Mouse (Mus musculus) liver, adult 2 months (tissue): ENCODE measurements around the gene Meis3. TPM values are rescaled to one million over a fixed set of nuclear protein-coding genes. Genes with fewer than 3 reads are reported as not detected.
A peak's percentile ranks its signal among the peaks of the same experiment; 100 is the strongest.

Experiments
- DNase-seq: peaks from one replicate; pipeline ENCODE4 v3.0.0-alpha.2; 2011; ENCODE audit warnings: low read depth, low spot score; ENCODE audit errors: extremely low read depth
- H3K27ac ChIP-seq: fragments of 200-500 bp; replicated peaks from 2 replicates; pipeline ENCODE4 v1.5.1; 2012; ENCODE audit warnings: low read depth, mild to moderate bottlenecking, control low read depth, inconsistent platforms, low read length; ENCODE audit not compliant: insufficient read depth
- H3K27me3 ChIP-seq: fragments of 200-500 bp; 2 replicates; pipeline ENCODE4 v1.6.1; 2012; ENCODE audit warnings: mild to moderate bottlenecking, moderate library complexity, low read length, inconsistent platforms; ENCODE audit not compliant: control insufficient read depth, insufficient read depth
- H3K36me3 ChIP-seq: fragments of 200-500 bp; 2 replicates; pipeline ENCODE4 v1.6.1; 2012; ENCODE audit warnings: low read length, inconsistent platforms; ENCODE audit not compliant: control insufficient read depth, insufficient read depth
- H3K4me1 ChIP-seq: fragments of 200-500 bp; 2 replicates; pipeline ENCODE4 v1.6.1; 2011; ENCODE audit warnings: low read length; ENCODE audit not compliant: control insufficient read depth, insufficient read depth
- H3K4me3 ChIP-seq: fragments of 200-500 bp; 2 replicates; pipeline ENCODE4 v1.5.1; 2011; ENCODE audit warnings: low read depth, mild to moderate bottlenecking, control low read depth, low read length, moderate library complexity; ENCODE audit not compliant: insufficient read depth
- H3K79me2 ChIP-seq: fragments of 200-500 bp; 2 replicates; pipeline ENCODE4 v1.6.1; 2012; ENCODE audit warnings: inconsistent platforms, mild to moderate bottlenecking, low read length, moderate library complexity; ENCODE audit not compliant: control insufficient read depth, insufficient read depth
- H3K9ac ChIP-seq: fragments of 200-500 bp; 2 replicates; pipeline ENCODE4 v1.6.1; 2012; ENCODE audit warnings: low read depth, mild to moderate bottlenecking, control low read depth, inconsistent platforms, low read length
- CTCF ChIP-seq: fragments of 200-500 bp; IDR thresholded peaks from 2 replicates; pipeline ENCODE4 v1.5.1; 2011; ENCODE audit warnings: low read depth, low read length, control low read depth
- POLR2A ChIP-seq: fragments of 200-500 bp; IDR thresholded peaks from 2 replicates; pipeline ENCODE4 v1.6.1; 2011; ENCODE audit warnings: low read length, control low read depth; ENCODE audit not compliant: insufficient read depth; ENCODE audit errors: extremely low read depth
- WGBS: fragments of 180-500 bp; shearing (Covaris S2); methylation state at CpG from one replicate; pipeline ENCODE4 v1.1.7; 2018; 5-methylcytosine and 5-hydroxymethylcytosine counted together
- polyA plus RNA-seq: library from polyadenylated mRNA; depleted of rRNA; stranded (reverse); fragments of >200 nt; gene quantifications from 2 replicates; pipeline ENCODE4 v1.2.3, GENCODE M21; 2012
- total RNA-seq: library from RNA; depleted of rRNA; stranded (reverse); fragments of >200 nt; gene quantifications from 2 replicates; pipeline ENCODE4 v1.2.3, GENCODE M21; 2014

Meis3 gene
- total and polyA plus RNA-seq, 2 experiments = 0.46 to 2.0 TPM

DNA sequence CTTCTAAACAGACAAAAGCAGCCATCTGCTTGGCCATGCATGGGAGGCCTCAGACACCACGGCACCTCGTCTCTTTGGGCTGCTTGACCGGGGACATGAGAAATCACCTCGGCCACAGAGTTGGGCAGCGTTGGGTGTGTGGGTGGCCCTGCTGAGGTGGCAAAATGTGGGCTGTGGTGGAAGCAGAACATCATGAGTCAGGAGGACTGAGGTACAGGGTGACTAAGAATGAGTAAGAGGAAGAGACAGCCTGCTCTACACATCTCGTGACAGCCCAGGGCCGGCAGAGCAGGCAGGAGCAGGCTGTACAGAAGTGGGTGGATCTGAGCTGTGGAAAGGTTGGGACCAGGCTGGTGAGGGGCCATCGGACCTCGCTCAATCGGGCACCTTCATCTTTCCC lies 32.6 kb downstream of the Meis3 start:
- TF ChIP-seq POLR2A (no peak), CTCF (no peak)
- 86% methylated on average over 10 of the region's 10 CpGs for WGBS
- no peak overlapping the region for H3K9ac ChIP-seq
- H3K27me3 ChIP-seq = no peaks in the 10 kb centered on the region
- no peaks in the 10 kb centered on the region for H3K4me1 ChIP-seq
- H3K4me3 ChIP-seq = no peak overlapping the region
- no peaks in the 10 kb centered on the region for H3K36me3 ChIP-seq
- H3K79me2 ChIP-seq = no peaks in the 10 kb centered on the region
- DNase-seq = peak; percentile 22
- H3K27ac ChIP-seq = 0 out of 2 replicates have a peak overlapping the region, but pooled peaks have one; percentile 9

- Histone ChIP-seq H3K79me2 (no peaks in the 10 kb centered on the region), H3K9ac (no peak overlapping the region), H3K27me3 (no peaks in the 10 kb centered on the region), H3K27ac (no peak overlapping the region), H3K36me3 (no peaks in the 10 kb centered on the region), H3K4me1 (no peaks in the 10 kb centered on the region), H3K4me3 (no peak overlapping the region)
- WGBS = 88% methylated on average over 21 of the region's 21 CpGs
- no peak for TF ChIP-seq CTCF
- no peak for TF ChIP-seq POLR2A
- no peak for DNase-seq
Observed at GRCm38 (mm10) chr7:16208781-16209665, 34.1 kb downstream of the Meis3 start.

- Histone ChIP-seq H3K36me3 (peaks cover 3% of the 10 kb centered on the region), H3K79me2 (no peaks in the 10 kb centered on the region), H3K27ac (no peak overlapping the region), H3K4me3 (no peak overlapping the region), H3K4me1 (no peaks in the 10 kb centered on the region), H3K9ac (no peak overlapping the region), H3K27me3 (no peaks in the 10 kb centered on the region)
- 80% methylated on average over 12 of the region's 12 CpGs for WGBS
- no peak for DNase-seq
- TF ChIP-seq POLR2A (no peak), CTCF (peak; percentile 51)
Observed at GRCm38 (mm10) chr7:16210862-16211365, 36.0 kb downstream of the Meis3 start.

DNA sequence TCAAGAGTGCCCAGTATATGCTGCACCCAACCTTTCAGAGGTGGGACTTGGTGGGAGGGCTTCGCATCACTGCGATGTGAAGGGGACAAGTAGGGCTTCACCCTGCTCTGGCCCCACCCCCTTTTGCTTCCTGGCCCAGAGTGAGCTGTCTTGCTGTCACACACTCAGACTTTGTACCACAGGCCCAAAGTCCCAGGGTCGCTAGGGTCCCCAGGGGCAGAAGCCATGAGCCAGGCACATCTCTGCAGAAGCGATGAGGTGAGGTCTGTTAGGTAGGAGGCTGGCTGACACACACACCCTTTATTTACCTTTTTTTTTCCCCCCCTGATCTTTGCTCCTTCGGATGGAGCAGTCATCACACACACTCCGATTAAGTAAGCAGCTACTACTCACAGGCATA lies 38.3 kb downstream of the Meis3 start:
- TF ChIP-seq CTCF (no peak), POLR2A (no peak)
- no peaks in the 10 kb centered on the region for H3K79me2 ChIP-seq
- no peaks in the 10 kb centered on the region for H3K4me1 ChIP-seq
- no peak for DNase-seq
- H3K27me3 ChIP-seq = no peaks in the 10 kb centered on the region
- peaks cover 3% of the 10 kb centered on the region for H3K36me3 ChIP-seq
- H3K4me3 ChIP-seq = no peak overlapping the region
- whole genome bisulfite sequencing = 55% methylated on average over 6 of the region's 6 CpGs
- no peak overlapping the region for H3K27ac ChIP-seq
- H3K9ac ChIP-seq = no peak overlapping the region

DNA sequence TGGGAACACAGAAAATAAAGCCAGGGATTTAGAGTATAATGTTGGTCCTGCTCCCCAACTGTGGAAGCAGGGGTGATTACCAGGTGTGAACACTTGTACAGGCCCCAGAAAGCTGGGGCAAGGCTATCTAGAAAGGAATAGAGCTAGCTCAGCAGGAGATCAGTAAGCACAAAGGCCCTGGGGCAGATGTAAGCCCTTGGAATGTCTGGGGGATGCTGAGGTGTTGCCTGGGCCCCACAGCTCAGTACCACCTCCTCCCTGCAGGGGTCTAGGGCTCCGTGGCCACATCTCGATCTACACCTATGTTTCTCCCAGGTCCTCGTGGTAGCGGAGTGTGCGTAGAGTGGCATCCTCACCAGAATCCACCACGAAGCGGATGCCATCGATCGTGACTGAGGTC lies 39.1 kb downstream of the Meis3 start:
- DNase-seq = no peak
- Histone ChIP-seq H3K4me1 (no peaks in the 10 kb centered on the region), H3K36me3 (peaks cover 3% of the 10 kb centered on the region), H3K4me3 (no peak overlapping the region), H3K27me3 (no peaks in the 10 kb centered on the region), H3K79me2 (no peaks in the 10 kb centered on the region), H3K9ac (no peak overlapping the region), H3K27ac (no peak overlapping the region)
- 97% methylated on average over 9 of the region's 9 CpGs for WGBS
- TF ChIP-seq CTCF (no peak), POLR2A (no peak)

DNA sequence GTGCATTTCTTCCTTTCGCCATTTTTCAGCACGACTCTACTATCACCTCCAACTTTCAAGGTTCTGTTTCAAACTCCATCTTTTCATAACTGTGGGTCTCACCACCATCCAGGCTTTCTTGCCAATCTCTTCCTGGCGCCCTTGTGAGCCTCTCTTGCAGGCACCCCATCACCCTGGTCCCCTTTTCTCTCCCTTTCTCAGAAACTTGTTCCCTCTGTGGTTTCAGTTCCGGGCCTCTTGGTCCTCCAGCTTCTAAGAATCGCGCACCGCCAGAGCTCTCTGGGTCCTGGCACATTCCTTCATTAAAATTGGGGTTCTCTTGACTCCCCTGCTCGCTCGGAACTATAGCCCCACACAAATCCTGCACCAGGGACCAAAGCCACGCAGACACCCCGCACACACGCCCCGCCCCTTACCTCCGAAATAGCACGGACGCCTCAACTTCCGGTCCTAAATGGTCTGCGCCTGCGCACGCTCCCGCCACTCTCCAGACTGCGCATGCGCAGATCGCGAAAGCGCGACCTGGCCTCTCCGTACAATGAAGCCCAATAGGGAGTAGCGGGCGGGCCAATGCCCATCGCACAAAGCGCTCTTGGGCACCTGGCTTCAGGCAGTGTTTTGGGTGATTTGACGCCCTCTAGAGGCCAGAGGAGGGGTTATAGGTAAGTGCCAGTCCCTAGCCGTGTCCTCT lies 46.8 kb downstream of the Meis3 start, which contains the start of gene Dhx34:
Gene Dhx34, minus strand, starts transcription at position 456 of the 691 bp plus-strand sequence.
- TF ChIP-seq CTCF = peak; percentile 71
- peak; percentile 58; the same call in 1 of the 2 replicates for TF ChIP-seq POLR2A
- WGBS = under 1% methylated on average over 34 of the region's 34 CpGs
- no peaks in the 10 kb centered on the region for H3K36me3 ChIP-seq

More for the DNA sequence above, 46.8 kb downstream of the Meis3 start, which contains the start of gene Dhx34:
- DNase-seq = peak; percentile 89
- Histone ChIP-seq H3K27ac (peak within 1 kb of the TSS; percentile 87), H3K4me3 (peak within 1 kb of the TSS; percentile 70), H3K79me2 (no peaks in the 10 kb centered on the region), H3K4me1 (peaks cover 2% of the 10 kb centered on the region; the same call in 1 of the 2 replicates), H3K27me3 (no peaks in the 10 kb centered on the region), H3K9ac (peak within 1 kb of the TSS; percentile 79)
